Mouse (Mus musculus) C2C12 (cell line): ENCODE measurements around the gene Usp7. TPM values are rescaled to one million over a fixed set of nuclear protein-coding genes. Genes with fewer than 3 reads are reported as not detected.
"Not testable (repeated sequence)": the region's sequence is repeated elsewhere in the genome, so short reads cannot be mapped to it uniquely, and the experiment has no call there.

Experiments
- H3K27me3 ChIP-seq: one replicate; pipeline ENCODE4 v1.6.1; 2011; ENCODE audit not compliant: control insufficient read depth, insufficient read depth, insufficient read length
- H3K36me3 ChIP-seq: one replicate; pipeline ENCODE4 v1.6.1; 2011; ENCODE audit not compliant: control insufficient read depth, insufficient read depth
- H3K4me3 ChIP-seq: one replicate; pipeline ENCODE4 v1.5.1; 2011; ENCODE audit warnings: mild to moderate bottlenecking, control low read depth; ENCODE audit not compliant: poor library complexity, insufficient read depth, severe bottlenecking
- H3K79me2 ChIP-seq: one replicate; pipeline ENCODE4 v1.6.1; 2011; ENCODE audit not compliant: control insufficient read depth, insufficient read depth
- H3K79me3 ChIP-seq: one replicate; pipeline ENCODE4 v1.6.1; 2011; ENCODE audit warnings: low read depth, control low read depth
- H3ac ChIP-seq: one replicate; pipeline ENCODE3; 2011; ENCODE audit warnings: low read depth; ENCODE audit not compliant: control insufficient read depth, insufficient read length
- CEBPB ChIP-seq: IDR thresholded peaks from one replicate; pipeline ENCODE4 v1.6.1; 2011; ENCODE audit warnings: low read depth, mild to moderate bottlenecking, control low read depth, moderate library complexity
- CTCF ChIP-seq: IDR thresholded peaks from one replicate; pipeline ENCODE4 v1.5.1; 2011; ENCODE audit not compliant: control insufficient read depth, insufficient read depth, insufficient read length
- FOSL1 ChIP-seq: IDR thresholded peaks from one replicate; pipeline ENCODE4 v1.8.0; 2011; ENCODE audit warnings: mild to moderate bottlenecking, low read length; ENCODE audit not compliant: poor library complexity, insufficient read depth, severe bottlenecking
- MAX ChIP-seq: IDR thresholded peaks from one replicate; pipeline ENCODE4 v1.6.1; 2011; ENCODE audit warnings: mild to moderate bottlenecking, control low read depth
- MYOD1 ChIP-seq: IDR thresholded peaks from one replicate; pipeline ENCODE4 v1.6.1; 2011; ENCODE audit warnings: low read depth; ENCODE audit not compliant: control insufficient read depth, insufficient read length
- MYOG ChIP-seq: IDR thresholded peaks from one replicate; pipeline ENCODE4 v1.6.1; 2011; ENCODE audit not compliant: control insufficient read depth, insufficient read length; ENCODE audit errors: extremely low read depth
- USF1 ChIP-seq: IDR thresholded peaks from one replicate; pipeline ENCODE4 v1.6.1; 2011; ENCODE audit warnings: low read depth, mild to moderate bottlenecking, control low read depth, moderate library complexity
- polyA plus RNA-seq: library from polyadenylated mRNA; unstranded; fragments of >200 nt; fragmentation: generic; extraction: Trizol; gene quantifications from one replicate; pipeline ENCODE4 v1.2.1, GENCODE M21; 2012; ENCODE audit warnings: missing spikeins

Usp7 gene
- polyA plus RNA-seq, 1 experiment = 28.2 TPM

DNA sequence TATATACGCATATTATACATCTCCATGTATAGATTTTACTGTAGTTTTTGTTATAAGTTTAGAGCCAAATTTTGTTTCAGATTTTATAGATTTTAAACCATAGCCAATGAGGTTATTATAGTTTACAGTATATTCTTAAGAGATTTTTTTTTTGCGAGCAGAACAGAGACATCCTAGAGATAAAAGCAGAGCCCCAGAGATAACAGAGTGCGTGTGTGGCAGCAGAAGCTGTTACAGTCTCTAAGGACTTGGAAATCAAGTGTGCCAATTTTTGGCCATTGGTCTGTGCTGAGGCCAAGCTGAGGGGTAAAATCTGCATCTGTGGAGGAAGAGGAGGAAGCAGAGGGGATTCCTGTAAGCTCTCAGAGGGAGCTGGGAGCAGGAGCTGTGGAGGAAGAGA is 11.9 kb downstream of the Usp7 start:
- Histone ChIP-seq H3K27me3 (no peaks in the 10 kb centered on the region), H3ac (no peak overlapping the region), H3K79me3 (no peaks in the 10 kb centered on the region), H3K79me2 (no peaks in the 10 kb centered on the region), H3K4me3 (no peak overlapping the region), H3K36me3 (no peaks in the 10 kb centered on the region)
- TF ChIP-seq FOSL1 = no peak
- TF ChIP-seq CEBPB = no peak
- no peak for TF ChIP-seq MYOD1
- no peak for TF ChIP-seq USF1
- TF ChIP-seq MYOG = no peak
- TF ChIP-seq MAX = no peak

DNA sequence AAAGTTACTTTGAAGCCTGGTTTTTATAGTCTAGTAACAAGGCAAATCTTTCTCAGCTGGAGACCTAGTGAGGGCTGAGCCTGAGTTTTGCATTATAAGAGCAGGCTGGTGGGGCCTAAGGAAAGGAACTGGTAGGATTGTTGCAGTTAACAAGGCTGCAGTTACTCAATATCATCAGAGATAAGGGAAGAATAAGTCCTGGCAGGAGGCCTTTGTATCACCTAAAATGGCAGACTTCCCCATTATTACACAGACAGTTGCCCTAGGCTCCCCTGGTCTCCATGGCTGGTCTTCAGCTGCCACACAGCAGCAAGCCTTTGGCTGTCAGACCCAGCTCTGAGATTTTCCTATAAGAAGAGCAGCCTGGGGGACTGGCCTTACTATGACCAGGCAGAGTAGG is 13.4 kb downstream of the Usp7 start:
- H3K79me3 ChIP-seq = no peaks in the 10 kb centered on the region
- no peaks in the 10 kb centered on the region for H3K27me3 ChIP-seq
- H3K79me2 ChIP-seq = no peaks in the 10 kb centered on the region
- no peaks in the 10 kb centered on the region for H3K36me3 ChIP-seq
- no peak for TF ChIP-seq MYOD1
- no peak for TF ChIP-seq USF1
- no peak for TF ChIP-seq CTCF
- no peak for TF ChIP-seq CEBPB
- no peak for TF ChIP-seq FOSL1
- no peak for TF ChIP-seq MYOG
- no peak for TF ChIP-seq MAX
- no peak overlapping the region for H3K4me3 ChIP-seq
- H3ac ChIP-seq = no peak overlapping the region

GRCm38 (mm10) chr16:8777202-8777601 is 14.9 kb downstream of the Usp7 start:
- Histone ChIP-seq H3ac (no peak overlapping the region), H3K79me2 (no peaks in the 10 kb centered on the region), H3K4me3 (no peak overlapping the region), H3K27me3 (no peaks in the 10 kb centered on the region), H3K79me3 (no peaks in the 10 kb centered on the region), H3K36me3 (no peaks in the 10 kb centered on the region)
- TF ChIP-seq USF1 (no peak), FOSL1 (no peak), MYOD1 (no peak), CTCF (no peak), MYOG (no peak), CEBPB (no peak)

GRCm38 (mm10) chr16:8776634-8777033 is 15.5 kb downstream of the Usp7 start:
- Histone ChIP-seq H3K36me3 (no peaks in the 10 kb centered on the region), H3ac (no peak overlapping the region), H3K27me3 (no peaks in the 10 kb centered on the region), H3K4me3 (no peak overlapping the region), H3K79me2 (no peaks in the 10 kb centered on the region), H3K79me3 (no peaks in the 10 kb centered on the region)
- TF ChIP-seq MYOG = no peak
- no peak for TF ChIP-seq USF1
- TF ChIP-seq CTCF = no peak
- no peak for TF ChIP-seq FOSL1
- no peak for TF ChIP-seq MAX
- no peak for TF ChIP-seq CEBPB
- TF ChIP-seq MYOD1 = no peak

DNA sequence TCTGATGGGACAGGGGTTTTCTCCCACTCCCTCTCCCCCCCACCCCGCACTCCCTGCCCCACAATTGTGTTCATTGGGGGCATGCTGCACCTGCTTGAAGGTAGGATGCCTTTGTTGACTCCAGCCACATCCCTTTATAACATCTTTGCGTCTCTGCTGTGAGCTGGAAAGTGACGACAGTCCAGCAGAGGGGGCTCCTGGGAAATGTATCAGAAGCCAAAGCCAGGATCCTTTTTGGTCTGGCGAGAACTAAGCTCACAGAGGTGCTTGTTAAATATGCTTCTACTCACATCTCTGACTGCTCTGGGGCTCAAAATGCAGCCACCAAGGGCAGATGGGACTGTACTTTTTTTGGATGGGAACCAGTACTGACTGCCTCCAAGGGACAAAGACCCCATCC is 21.0 kb downstream of the Usp7 start:
- H3K36me3 ChIP-seq = no peaks in the 10 kb centered on the region
- no peak overlapping the region for H3ac ChIP-seq
- H3K79me2 ChIP-seq = no peaks in the 10 kb centered on the region
- TF ChIP-seq USF1 = no peak
- no peak overlapping the region for H3K4me3 ChIP-seq
- H3K79me3 ChIP-seq = no peaks in the 10 kb centered on the region
- no peaks in the 10 kb centered on the region for H3K27me3 ChIP-seq

GRCm38 (mm10) chr16:8770342-8770741 is 21.8 kb downstream of the Usp7 start:
- H3K27me3 ChIP-seq, H3K79me3 ChIP-seq, H3K4me3 ChIP-seq: not testable (repeated sequence)

GRCm38 (mm10) chr16:8769466-8769865 is 22.6 kb downstream of the Usp7 start:
- H3K27me3 ChIP-seq = no peaks in the 10 kb centered on the region
- H3K36me3 ChIP-seq = no peaks in the 10 kb centered on the region
- H3K79me3 ChIP-seq = no peaks in the 10 kb centered on the region
- TF ChIP-seq MYOG (no peak), FOSL1 (no peak)
- no peak overlapping the region for H3K4me3 ChIP-seq
- no peak overlapping the region for H3ac ChIP-seq
- no peaks in the 10 kb centered on the region for H3K79me2 ChIP-seq

More at GRCm38 (mm10) chr16:8770342-8770741, 21.8 kb downstream of the Usp7 start:
- H3K36me3 ChIP-seq, H3ac ChIP-seq, H3K79me2 ChIP-seq: not testable (repeated sequence)
